Mouse (Mus musculus) forelimb bud, embryonic 11.5 days (tissue): ENCODE results near the gene Kl.

Experiments used
- DNase-seq: peaks from one replicate; pipeline ENCODE4 v3.0.0-alpha.2; 2012; ENCODE audit warnings: low read depth, low spot score

Gene Kl

GRCm38 (mm10) chr5:150962756-150963155, 10.3 kb downstream of the Kl start:
- no peak for DNase-seq

GRCm38 (mm10) chr5:150967925-150968324, 15.5 kb downstream of the Kl start:
- no peak for DNase-seq

- no peak for DNase-seq
Measured at GRCm38 (mm10) chr5:150970551-150970950, 18.1 kb downstream of the Kl start.

- DNase-seq: no peak
Measured at GRCm38 (mm10) chr5:150971126-150971525, 18.7 kb downstream of the Kl start.

GRCm38 (mm10) chr5:150974226-150974625, 21.8 kb downstream of the Kl start:
- DNase-seq: no peak

GRCm38 (mm10) chr5:150977383-150977958, 25.1 kb downstream of the Kl start:
- no peak for DNase-seq

GRCm38 (mm10) chr5:150979341-150980136, 27.1 kb downstream of the Kl start:
- no peak for DNase-seq

- DNase-seq: no peak
Measured at GRCm38 (mm10) chr5:150982082-150982481, 29.7 kb downstream of the Kl start.

GRCm38 (mm10) chr5:150994096-150994495, 41.7 kb downstream of the Kl start:
- DNase-seq: no peak

GRCm38 (mm10) chr5:150996586-150996985, 44.2 kb downstream of the Kl start:
- no peak for DNase-seq

- no peak for DNase-seq
Measured at GRCm38 (mm10) chr5:151001111-151001510, 48.7 kb downstream of the Kl start.

GRCm38 (mm10) chr5:151002051-151002450, 49.6 kb downstream of the Kl start:
- no peak for DNase-seq

- DNase-seq: no peak
Measured at GRCm38 (mm10) chr5:151004216-151004755, 51.9 kb downstream of the Kl start.

- DNase-seq: no peak
Measured at GRCm38 (mm10) chr5:151018450-151018849, 66.0 kb downstream of the Kl start.

- no peak for DNase-seq
Measured at GRCm38 (mm10) chr5:151018959-151019358, 66.6 kb downstream of the Kl start.

GRCm38 (mm10) chr5:151020031-151020820, 67.8 kb downstream of the Kl start:
- no peak for DNase-seq

GRCm38 (mm10) chr5:151020831-151021230, 68.4 kb downstream of the Kl start:
- DNase-seq: no peak

GRCm38 (mm10) chr5:151022026-151022425, 69.6 kb downstream of the Kl start:
- no peak for DNase-seq

- no peak for DNase-seq
Measured at GRCm38 (mm10) chr5:151022939-151023338, 70.5 kb downstream of the Kl start.

GRCm38 (mm10) chr5:151023461-151023860, 71.1 kb downstream of the Kl start:
- no peak for DNase-seq

GRCm38 (mm10) chr5:151024483-151024882, 72.1 kb downstream of the Kl start:
- no peak for DNase-seq

GRCm38 (mm10) chr5:151026069-151026468, 73.7 kb downstream of the Kl start:
- DNase-seq: no peak
